18 mouse cellular contexts compared by ENCODE assay signal in genomic region chr5:47608318-47608717, GRCm38 (mm10).
A peak's percentile ranks its signal among the peaks of the same experiment; 100 is the strongest.
DNase-seq lines count a peak whose midpoint lies in the region; ATAC-seq and TF ChIP-seq lines count a peak whose summit lies in the region.
"Had no signal": no experiment of that assay in that cellular context is flagged by ENCODE, and none has a peak within 500 bp of the region (broad histone marks: within the 10 kb centered on the region; RNA-seq: fewer than 3 reads in every experiment).

No protein-coding gene starts in this region.

- no peak for ATAC-seq in heart, embryonic 11.5 days (replicated peaks; ENCODE audit: insufficient number of reproducible peaks, low FRiP score, low TSS enrichment)
- ATAC-seq in lung, embryonic 14.5 days (ENCODE audit: insufficient read depth), result peak; percentile 68; the same call in 1 of the 2 replicates
- ATAC-seq: forebrain, postnatal 0 days; hindbrain, embryonic 16.5 days; midbrain, embryonic 15.5 days had no signal

- H3K4me2 ChIP-seq in heart, embryonic 11.5 days, result no peak overlapping the region
- no peak overlapping the region for H3K4me2 ChIP-seq in lung, embryonic 14.5 days
- H3K4me2 ChIP-seq: heart, embryonic 15.5 days; liver, embryonic 13.5 days; midbrain, embryonic 15.5 days had no signal

- H3K4me3 ChIP-seq in heart, embryonic 11.5 days (ENCODE audit: low read depth, low read length), result no peak overlapping the region
- H3K4me3 ChIP-seq in lung, embryonic 14.5 days (ENCODE audit: low read depth, low read length), result no peak overlapping the region
- H3K4me3 ChIP-seq: erythroblast, embryonic 14.5 days; heart, embryonic 15.5 days; liver, embryonic 13.5 days; midbrain, embryonic 15.5 days had no signal

- no peaks in the 10 kb centered on the region for H3K36me3 ChIP-seq in heart, embryonic 11.5 days (ENCODE audit: control insufficient read depth, insufficient read depth, low read length)
- no peaks in the 10 kb centered on the region for H3K36me3 ChIP-seq in lung, embryonic 14.5 days (ENCODE audit: insufficient read depth)
- H3K36me3 ChIP-seq: heart, embryonic 15.5 days; liver, embryonic 13.5 days; midbrain, embryonic 15.5 days had no signal

- WGBS in heart, embryonic 11.5 days (ENCODE audit: insufficient replicate concordance), result 67% methylated on average over 1 of the region's 1 CpGs
- WGBS in lung, embryonic 14.5 days, result 21% methylated on average over 1 of the region's 1 CpGs

- H3K27ac ChIP-seq in heart, embryonic 11.5 days (ENCODE audit: low read depth, low read length), result no peak overlapping the region
- no peak overlapping the region for H3K27ac ChIP-seq in lung, embryonic 14.5 days (ENCODE audit: low read depth)
- H3K27ac ChIP-seq: heart, embryonic 15.5 days; liver, embryonic 13.5 days; midbrain, embryonic 15.5 days had no signal

- H3K27me3 ChIP-seq in heart, embryonic 11.5 days (ENCODE audit: control insufficient read depth, insufficient read depth, low read length), result no peaks in the 10 kb centered on the region
- no peaks in the 10 kb centered on the region for H3K27me3 ChIP-seq in lung, embryonic 14.5 days (ENCODE audit: insufficient read depth, low read length)
- H3K27me3 ChIP-seq: heart, embryonic 15.5 days; liver, embryonic 13.5 days; midbrain, embryonic 15.5 days had no signal

- TF ChIP-seq CTCF in lung, embryonic 14.5 days (IDR thresholded peaks at IDR 0.05; ENCODE audit: low read depth), result no peak
- no peak for TF ChIP-seq CTCF in brain, embryonic 14.5 days (IDR thresholded peaks at IDR 0.05; ENCODE audit: borderline replicate concordance, extremely low read depth, insufficient read depth, insufficient read length)

- H3K9me3 ChIP-seq in heart, embryonic 11.5 days (replicated peaks; ENCODE audit: control insufficient read depth, low read length), result no peaks in the 10 kb centered on the region
- H3K9me3 ChIP-seq in lung, embryonic 14.5 days (ENCODE audit: low read depth, low read length), result no peaks in the 10 kb centered on the region
- H3K9me3 ChIP-seq: heart, embryonic 15.5 days; liver, embryonic 13.5 days; midbrain, embryonic 15.5 days had no signal

- H3K4me1 ChIP-seq in heart, embryonic 11.5 days (ENCODE audit: control insufficient read depth, insufficient read depth, low read length), result no peaks in the 10 kb centered on the region
- H3K4me1 ChIP-seq in lung, embryonic 14.5 days (ENCODE audit: insufficient read depth), result no peaks in the 10 kb centered on the region
- H3K4me1 ChIP-seq: heart, embryonic 15.5 days; liver, embryonic 13.5 days; midbrain, embryonic 15.5 days had no signal

- no peak for TF ChIP-seq POLR2A in brain, embryonic 14.5 days (IDR thresholded peaks at IDR 0.05; ENCODE audit: borderline replicate concordance, extremely low read depth, insufficient read depth, insufficient read length, poor library complexity, severe bottlenecking)

- DNase-seq in adrenal gland, postnatal 14 days, result peak; percentile 23
- no peak for DNase-seq in adrenal gland, adult (ENCODE audit: inconsistent age in 2 of 2, low spot score in 1 of 2)
- peak; percentile 10 to 12 for DNase-seq in heart, adult 9 months (ENCODE audit: low spot score in 2 of 2)
- peak; percentile 87 for DNase-seq in lung, embryonic 14.5 days
- DNase-seq in lung, postnatal 14 days, result no peak
- peak; percentile 36 for DNase-seq in brain, embryonic 14.5 days (ENCODE audit: low read depth)
- DNase-seq in frontal cortex, postnatal 25 days (ENCODE audit: low spot score in 2 of 2), result no peak
- DNase-seq: cerebellum, adult 9-10 months; forebrain, postnatal 0 days; gastrocnemius, postnatal 14 days; kidney, postnatal 25 days; liver, embryonic 13.5 days; thymus, postnatal 4 days had no signal

- H3K9ac ChIP-seq in heart, embryonic 11.5 days (ENCODE audit: low read depth, low read length), result no peak overlapping the region
- H3K9ac ChIP-seq in lung, embryonic 14.5 days, result no peak overlapping the region
- H3K9ac ChIP-seq: forebrain, postnatal 0 days; heart, embryonic 15.5 days; liver, embryonic 13.5 days; midbrain, embryonic 15.5 days had no signal

Comparison
In these comparisons a context has a peak if more than half of its experiments do, and no peak if none do; other contexts are left out.
1. DNase-seq: peak in adrenal gland, postnatal 14 days (single experiment), heart, adult 9 months (2 of 2), lung, embryonic 14.5 days (single experiment) and brain, embryonic 14.5 days (single experiment); none in adrenal gland, adult (0 of 2), lung, postnatal 14 days (single experiment) and frontal cortex, postnatal 25 days (0 of 2).